Mouse (Mus musculus) stomach, embryonic 14.5 days (tissue): ENCODE data around the gene Wfdc10. TPM values are rescaled to one million over a fixed set of nuclear protein-coding genes. Genes with fewer than 3 reads are reported as not detected.

Experiments used
- ATAC-seq: fragments of 200-750 bp; cut with Nextera tagmentation; 2 replicates; pipeline ENCODE4 v1.8.0; 2017; ENCODE audit warnings: low read depth, moderate TSS enrichment; ENCODE audit not compliant: insufficient number of reproducible peaks, insufficient read depth, low FRiP score
- H3K27ac ChIP-seq: fragments of 300-500 bp; sonication (generic); 2 replicates; pipeline ENCODE4 v1.5.1; 2014; ENCODE audit warnings: mild to moderate bottlenecking, low read length, moderate library complexity, mixed read lengths
- H3K27me3 ChIP-seq: fragments of 300-500 bp; sonication (generic); 2 replicates; pipeline ENCODE4 v1.6.1; 2014; ENCODE audit warnings: low read length, control low read depth, mixed read lengths; ENCODE audit not compliant: control insufficient read depth, insufficient read depth
- H3K36me3 ChIP-seq: fragments of 300-500 bp; sonication (generic); 2 replicates; pipeline ENCODE4 v1.6.1; 2014; ENCODE audit warnings: mild to moderate bottlenecking, control low read depth, low read length, moderate library complexity, mixed read lengths; ENCODE audit not compliant: control insufficient read depth, insufficient read depth
- H3K4me1 ChIP-seq: fragments of 300-500 bp; sonication (generic); 2 replicates; pipeline ENCODE4 v1.6.1; 2014; ENCODE audit warnings: low read length, control low read depth, mixed read lengths; ENCODE audit not compliant: control insufficient read depth, insufficient read depth
- H3K4me2 ChIP-seq: fragments of 300-500 bp; sonication (generic); replicated peaks from 2 replicates; pipeline ENCODE4 v1.6.1; 2014; ENCODE audit warnings: low read depth, low read length, control low read depth
- H3K4me3 ChIP-seq: fragments of 300-500 bp; sonication (generic); 2 replicates; pipeline ENCODE4 v1.5.1; 2014; ENCODE audit warnings: low read depth, low read length, control low read depth
- H3K9ac ChIP-seq: fragments of 300-500 bp; sonication (generic); replicated peaks from 2 replicates; pipeline ENCODE4 v1.6.1; 2014; ENCODE audit warnings: low read depth, mild to moderate bottlenecking, control low read depth, low read length, moderate library complexity, mixed read lengths
- H3K9me3 ChIP-seq: fragments of 300-500 bp; sonication (generic); 2 replicates; pipeline ENCODE4 v1.6.1; 2016; ENCODE audit warnings: low read depth, low read length, control low read depth; ENCODE audit not compliant: control insufficient read depth
- WGBS: fragments of 180-500 bp; shearing (Covaris S2); extraction: QIAGEN DNeasy Blood & Tissue Kit; methylation state at CpG from one replicate; pipeline ENCODE4 v1.1.7; 2014; 5-methylcytosine and 5-hydroxymethylcytosine counted together
- polyA plus RNA-seq: library from polyadenylated mRNA; unstranded; fragments of >200 nt; fragmentation: Nextera tagmentation; extraction: Ambion mirVana; gene quantifications from 2 replicates; pipeline ENCODE4 v1.2.1, GENCODE M21; 2014

Gene Wfdc10
- polyA plus RNA-seq, 1 experiment from 2014 or later, result 1.3 TPM

GRCm38 (mm10) chr2:164641881-164642673, 13.8 kb upstream of the Wfdc10 start:
- Histone ChIP-seq H3K9me3 (no peaks in the 10 kb centered on the region), H3K4me2 (no peak overlapping the region), H3K27me3 (no peaks in the 10 kb centered on the region), H3K36me3 (no peaks in the 10 kb centered on the region), H3K9ac (no peak overlapping the region), H3K27ac (no peak overlapping the region), H3K4me3 (no peak overlapping the region), H3K4me1 (no peaks in the 10 kb centered on the region)
- no peak for ATAC-seq
- 70% methylated on average over 13 of the region's 13 CpGs for WGBS

GRCm38 (mm10) chr2:164656483-164656882, 637 bp downstream of the Wfdc10 start, which contains the start of gene Wfdc9:
TSS of gene Wfdc9 (minus strand) at chr2:164656583.
- no peak within 1 kb of the TSS for H3K4me3 ChIP-seq
- H3K4me1 ChIP-seq, result no peaks in the 10 kb centered on the region
- H3K9ac ChIP-seq, result no peak within 1 kb of the TSS
- H3K27me3 ChIP-seq, result no peaks in the 10 kb centered on the region
- no peak within 1 kb of the TSS for H3K4me2 ChIP-seq
- H3K36me3 ChIP-seq, result no peaks in the 10 kb centered on the region
- H3K27ac ChIP-seq, result no peak within 1 kb of the TSS
- whole genome bisulfite sequencing, result 83% methylated on average over 9 of the region's 9 CpGs
- H3K9me3 ChIP-seq, result no peaks in the 10 kb centered on the region
- ATAC-seq, result no peak

- no peak overlapping the region for H3K4me2 ChIP-seq
- 85% methylated on average over 7 of the region's 7 CpGs for WGBS
- ATAC-seq, result no peak
- H3K27me3 ChIP-seq, result no peaks in the 10 kb centered on the region
- no peak overlapping the region for H3K4me3 ChIP-seq
- H3K9ac ChIP-seq, result no peak overlapping the region
- no peaks in the 10 kb centered on the region for H3K4me1 ChIP-seq
- H3K36me3 ChIP-seq, result no peaks in the 10 kb centered on the region
- no peaks in the 10 kb centered on the region; the same call in 1 of the 2 replicates for H3K9me3 ChIP-seq
- no peak overlapping the region for H3K27ac ChIP-seq
These were observed 9.0 kb downstream of the Wfdc10 start for GRCm38 (mm10) chr2:164664851-164665250.

- Histone ChIP-seq H3K9me3 (no peaks in the 10 kb centered on the region; the same call in 1 of the 2 replicates), H3K4me1 (no peaks in the 10 kb centered on the region), H3K4me2 (no peak overlapping the region), H3K27ac (no peak overlapping the region), H3K9ac (no peak overlapping the region), H3K4me3 (no peak overlapping the region), H3K27me3 (no peaks in the 10 kb centered on the region), H3K36me3 (no peaks in the 10 kb centered on the region)
- WGBS, result 71% methylated on average over 5 of the region's 5 CpGs
- no peak for ATAC-seq
These were observed 14.4 kb downstream of the Wfdc10 start for GRCm38 (mm10) chr2:164670261-164670660.

- H3K36me3 ChIP-seq, result no peaks in the 10 kb centered on the region
- H3K4me1 ChIP-seq, result no peaks in the 10 kb centered on the region
- ATAC-seq, result no peak
- no peak overlapping the region for H3K9ac ChIP-seq
- H3K27me3 ChIP-seq, result no peaks in the 10 kb centered on the region
- WGBS, result 11% methylated on average over 1 of the region's 1 CpGs
- H3K4me3 ChIP-seq, result no peak overlapping the region
- no peak overlapping the region for H3K27ac ChIP-seq
- no peaks in the 10 kb centered on the region; the same call in 1 of the 2 replicates for H3K9me3 ChIP-seq
- H3K4me2 ChIP-seq, result no peak overlapping the region
These were observed 15.1 kb downstream of the Wfdc10 start for GRCm38 (mm10) chr2:164670938-164671337.

- Histone ChIP-seq H3K9me3 (no peaks in the 10 kb centered on the region; the same call in 1 of the 2 replicates), H3K4me2 (no peak within 1 kb of the TSS), H3K4me1 (no peaks in the 10 kb centered on the region; the same call in 1 of the 2 replicates), H3K9ac (no peak within 1 kb of the TSS), H3K27ac (no peak within 1 kb of the TSS), H3K36me3 (no peaks in the 10 kb centered on the region), H3K27me3 (no peaks in the 10 kb centered on the region), H3K4me3 (no peak within 1 kb of the TSS)
- WGBS, result 72% methylated on average over 7 of the region's 7 CpGs
- no peak for ATAC-seq
These were observed 18.1 kb downstream of the Wfdc10 start, which contains the start of gene Wfdc11 for GRCm38 (mm10) chr2:164673987-164674386. TSS of gene Wfdc11 (minus strand) at chr2:164674087.

- H3K36me3 ChIP-seq, result no peaks in the 10 kb centered on the region
- 79% methylated on average over 7 of the region's 7 CpGs for WGBS
These were observed 20.3 kb downstream of the Wfdc10 start for GRCm38 (mm10) chr2:164676103-164676502.

GRCm38 (mm10) chr2:164676916-164677685, 21.3 kb downstream of the Wfdc10 start:
- WGBS, result 70% methylated on average over 16 of the region's 16 CpGs
- no peak overlapping the region for H3K4me3 ChIP-seq
- no peak overlapping the region for H3K4me2 ChIP-seq
- H3K27me3 ChIP-seq, result no peaks in the 10 kb centered on the region
- no peak for ATAC-seq
- H3K27ac ChIP-seq, result no peak overlapping the region
- H3K9ac ChIP-seq, result no peak overlapping the region
- H3K36me3 ChIP-seq, result no peaks in the 10 kb centered on the region
- H3K4me1 ChIP-seq, result no peaks in the 10 kb centered on the region; the same call in 1 of the 2 replicates
- no peaks in the 10 kb centered on the region; the same call in 1 of the 2 replicates for H3K9me3 ChIP-seq

More at GRCm38 (mm10) chr2:164676103-164676502, 20.3 kb downstream of the Wfdc10 start:
- ATAC-seq, result no peak
- no peaks in the 10 kb centered on the region for H3K27me3 ChIP-seq
- no peak overlapping the region for H3K9ac ChIP-seq
- no peaks in the 10 kb centered on the region; the same call in 1 of the 2 replicates for H3K4me1 ChIP-seq
- H3K27ac ChIP-seq, result no peak overlapping the region
- no peak overlapping the region for H3K4me2 ChIP-seq
- no peak overlapping the region for H3K4me3 ChIP-seq
- no peaks in the 10 kb centered on the region; the same call in 1 of the 2 replicates for H3K9me3 ChIP-seq
